Mouse (Mus musculus) spleen, postnatal 4 days (tissue): ENCODE results near the gene Gm20075.
"Not testable (repeated sequence)": the region's sequence is repeated elsewhere in the genome, so short reads cannot be mapped to it uniquely, and the experiment has no call there.

Experiments
- DNase-seq, 2 experiments: peaks; one replicate each; pipeline ENCODE4 v3.0.0; 2022; ENCODE audit warnings: low spot score in 2 of 2

The Gm20075 gene

DNA sequence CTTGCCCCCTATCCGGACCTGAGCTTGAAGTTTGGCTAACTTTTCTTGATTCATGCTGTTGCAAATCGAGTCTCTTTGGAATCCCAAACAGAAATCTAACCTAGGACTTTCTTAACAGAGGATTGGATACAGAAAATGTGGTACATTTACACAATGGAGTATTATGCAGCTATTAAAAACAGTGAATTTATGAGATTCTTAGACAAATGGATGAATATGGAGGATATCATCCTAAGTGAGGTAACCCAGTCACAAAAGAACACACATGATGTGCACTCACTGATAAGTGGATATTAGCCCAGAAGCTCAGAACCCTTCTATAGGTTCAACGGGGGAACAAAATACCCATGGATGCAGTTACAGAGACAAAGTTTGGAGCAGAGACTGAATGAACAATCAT lies at the start of gene Gm20075:
Gene Gm20075, minus strand, starts transcription at position 101 of the 400 bp plus-strand sequence.
- not testable (repeated sequence) for DNase-seq

DNA sequence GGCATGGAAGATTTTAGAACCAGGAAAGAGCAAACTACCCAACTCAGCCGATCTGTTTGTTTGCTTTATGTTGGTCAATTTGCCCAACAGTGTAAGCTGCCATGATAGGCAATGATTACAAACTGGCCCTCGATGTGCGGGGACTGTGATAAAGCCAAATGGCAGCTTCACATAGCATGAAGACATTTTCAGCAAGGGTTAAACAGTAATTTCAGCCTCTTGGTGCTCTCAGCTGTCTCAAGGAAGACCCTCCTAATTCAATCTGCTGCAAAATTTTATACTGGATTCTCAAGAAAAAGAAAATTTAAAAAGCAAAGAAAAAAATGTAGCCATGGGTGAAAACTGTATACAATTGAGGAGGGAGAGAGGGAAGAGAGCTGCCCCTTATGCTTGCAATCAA lies 47.9 kb upstream of the Gm20075 start:
- DNase-seq = no peak

DNA sequence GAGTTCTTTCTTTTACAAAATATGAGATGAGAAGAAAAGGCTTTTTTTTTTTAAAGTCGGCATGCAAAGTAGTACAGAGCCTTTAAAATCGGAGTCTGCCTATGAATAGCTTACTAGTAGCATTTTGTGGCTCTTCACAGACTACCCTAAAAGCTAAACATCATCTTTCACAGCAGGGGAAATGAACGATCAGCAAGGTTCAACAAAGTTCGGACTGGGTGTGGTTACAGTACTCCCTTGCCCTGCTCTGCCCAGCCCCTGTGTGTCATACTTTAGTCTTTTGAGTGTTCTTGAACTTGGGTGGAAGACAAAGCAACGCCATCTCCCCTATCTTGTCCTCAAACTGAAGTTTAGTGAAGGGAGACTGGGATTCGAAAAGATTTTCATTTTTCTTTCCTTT lies 45.5 kb upstream of the Gm20075 start:
- DNase-seq = no peak

DNA sequence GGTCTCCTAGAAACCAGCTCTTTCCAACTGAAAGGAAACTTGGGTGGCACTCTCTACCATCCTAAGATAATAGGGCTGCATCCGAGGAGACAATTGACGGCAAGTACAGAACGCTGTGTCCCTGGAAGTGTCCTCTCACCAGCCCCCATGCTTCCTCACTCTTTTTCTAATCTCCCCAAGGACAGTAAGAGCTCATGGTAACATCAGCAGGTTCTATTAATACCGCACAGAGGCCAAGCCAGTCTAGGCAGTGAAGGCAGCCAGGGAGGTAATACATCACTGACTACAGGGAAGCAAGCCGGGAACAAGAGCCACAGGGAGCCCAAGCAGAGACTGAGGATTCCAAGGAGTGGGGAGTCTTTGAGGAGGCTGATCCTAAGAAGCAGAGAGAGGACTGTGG lies 43.8 kb upstream of the Gm20075 start:
- no peak for DNase-seq

DNA sequence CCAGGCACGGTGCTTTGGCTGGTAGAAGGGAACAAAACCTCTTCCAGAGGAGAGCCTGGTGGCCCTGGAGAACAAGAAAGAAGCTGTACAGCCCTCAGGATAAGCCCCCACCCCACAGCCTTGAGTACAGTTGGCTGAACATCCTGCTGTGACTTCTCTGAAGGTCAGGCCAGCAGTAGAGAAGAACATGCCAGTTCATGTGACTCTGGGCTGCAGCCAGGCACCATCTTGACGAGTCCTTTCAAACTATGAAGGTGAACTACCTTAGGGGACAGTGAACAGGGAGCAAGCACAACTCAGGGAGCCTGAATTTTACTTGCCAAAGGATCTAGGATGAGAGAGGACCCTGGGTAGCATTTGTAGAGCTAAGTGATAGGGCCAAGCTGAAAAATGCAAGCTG lies 31.5 kb upstream of the Gm20075 start:
- DNase-seq = no peak

DNA sequence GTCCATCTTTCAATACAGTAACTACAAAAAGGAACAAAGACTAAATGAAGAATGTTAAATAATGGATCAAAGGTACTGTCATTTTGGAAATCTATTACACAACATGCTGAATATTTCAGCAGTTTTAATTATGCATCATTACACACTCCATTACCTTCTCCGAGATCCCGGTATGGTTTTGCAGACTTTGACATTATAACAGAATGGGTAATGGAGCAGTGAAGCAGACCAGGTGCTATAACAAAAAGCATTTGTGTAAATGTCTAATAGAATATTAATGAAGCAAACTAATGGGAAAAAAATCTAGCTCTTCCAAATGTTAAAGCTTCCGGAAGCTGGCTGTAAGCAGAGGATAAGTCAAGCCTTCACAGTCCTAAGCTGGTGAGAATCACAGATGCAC lies 29.6 kb upstream of the Gm20075 start:
- DNase-seq = no peak

DNA sequence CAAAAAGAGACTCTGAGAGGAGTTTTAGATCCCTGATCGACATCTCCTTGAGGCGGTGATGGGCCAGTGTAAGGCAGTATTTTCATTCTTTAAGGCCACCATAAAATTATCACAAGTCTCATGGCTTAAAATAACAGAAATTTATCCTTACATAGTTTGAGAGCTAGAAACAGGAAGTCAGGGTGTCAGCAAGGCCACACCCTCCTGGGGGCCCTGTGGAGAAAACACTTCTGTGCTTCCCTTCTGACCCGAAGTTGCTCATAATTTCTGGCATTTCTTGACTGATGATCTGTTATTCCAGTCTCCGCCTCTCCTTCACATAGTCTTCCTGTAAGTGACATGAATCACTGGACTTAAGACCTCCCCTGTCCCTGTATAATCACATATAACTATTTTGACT lies 25.2 kb upstream of the Gm20075 start:
- no peak for DNase-seq

DNA sequence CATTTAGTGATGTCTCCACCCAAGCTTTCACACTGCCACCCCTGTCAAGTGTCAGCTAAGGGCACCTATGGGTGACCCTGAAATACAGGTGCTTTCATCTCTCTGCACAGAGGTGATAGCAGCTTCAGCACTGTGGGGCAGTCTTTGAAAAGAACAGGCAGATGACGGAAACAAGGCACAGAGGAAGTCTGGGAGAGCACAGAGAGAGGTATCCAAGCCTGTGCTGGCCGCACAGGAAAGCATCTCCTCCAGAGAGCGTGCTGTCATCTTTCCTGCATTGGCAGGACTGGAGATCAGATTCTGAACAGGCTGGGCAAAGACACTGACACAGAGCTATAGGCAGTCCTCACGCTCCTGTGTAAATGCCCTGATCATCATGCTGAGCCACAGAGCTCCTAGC lies 9.8 kb upstream of the Gm20075 start:
- DNase-seq = no peak

DNA sequence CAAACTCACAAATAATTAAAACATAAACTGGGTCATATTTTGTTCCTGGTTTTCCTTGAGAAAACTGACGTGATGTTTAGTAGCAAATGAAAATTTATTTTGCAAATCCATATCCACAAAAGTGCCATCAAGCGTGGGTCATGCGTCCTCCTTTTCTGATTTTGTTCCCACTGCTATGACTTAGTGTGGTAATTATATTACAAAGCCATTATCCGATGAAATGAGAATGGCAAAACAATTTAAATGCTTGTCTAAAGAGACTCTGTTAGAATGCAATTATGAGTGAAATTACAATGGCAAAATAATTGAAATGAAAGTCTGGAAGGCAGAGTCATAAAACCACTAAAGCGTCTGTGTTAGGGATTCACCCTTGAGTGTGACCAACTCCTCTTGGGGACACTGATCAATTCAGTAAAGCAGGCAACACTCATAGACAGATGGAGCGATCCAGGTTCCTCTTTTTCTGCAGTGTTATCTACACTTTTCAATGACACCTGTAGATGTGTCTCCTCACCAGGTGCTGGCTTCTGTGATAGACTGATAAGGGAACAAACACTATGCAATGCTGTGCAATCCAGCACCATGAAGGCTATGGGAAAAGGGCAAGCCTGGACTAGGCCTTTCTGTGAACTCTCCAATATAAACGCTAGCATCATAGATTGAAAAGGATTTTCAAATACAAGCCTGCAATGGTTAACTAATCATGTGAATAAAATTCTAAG lies 4.6 kb upstream of the Gm20075 start:
- DNase-seq = no peak

DNA sequence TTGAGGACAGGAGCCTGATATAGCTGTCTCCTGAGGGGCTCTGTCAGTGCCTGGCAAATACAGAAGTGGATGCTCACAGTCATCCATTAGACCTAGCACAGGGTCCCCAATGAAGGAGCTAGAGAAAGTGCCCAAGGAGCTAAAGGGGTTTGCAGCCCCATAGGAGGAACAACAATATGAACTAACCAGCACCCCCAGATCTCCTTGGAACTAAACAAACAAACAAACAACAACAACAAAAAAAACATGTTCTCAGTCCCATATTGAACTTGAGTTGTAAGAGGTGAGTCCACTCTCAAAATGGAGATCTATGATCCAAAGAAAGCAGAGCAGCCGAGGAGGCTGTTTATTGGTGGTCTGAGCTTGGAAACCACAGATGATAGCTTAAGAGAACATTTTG lies 578 bp upstream of the Gm20075 start, which contains the start of gene Gm17190:
Gene Gm17190, plus strand, starts transcription at position 301 of the 400 bp plus-strand sequence.
- not testable (repeated sequence) for DNase-seq

DNA sequence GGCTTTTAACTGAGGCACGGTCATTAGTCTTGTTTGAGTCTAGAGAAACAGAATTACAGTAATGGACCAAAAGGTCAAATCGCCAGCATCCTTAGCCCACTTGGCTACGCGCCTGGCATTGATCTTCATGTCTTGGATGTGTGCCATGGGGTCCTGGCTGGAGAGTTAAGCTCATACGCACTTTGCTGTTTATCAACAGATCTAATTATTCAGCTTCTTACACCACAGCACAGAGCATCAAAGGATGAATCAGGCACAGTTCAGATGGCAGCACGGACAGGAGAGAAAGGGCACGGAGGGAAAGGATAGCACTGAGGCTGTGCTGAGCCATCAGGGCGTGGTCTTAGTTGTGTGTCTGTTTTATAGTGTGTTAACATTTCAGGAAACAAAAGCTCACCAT lies 7.6 kb downstream of the Gm20075 start:
- DNase-seq = no peak

DNA sequence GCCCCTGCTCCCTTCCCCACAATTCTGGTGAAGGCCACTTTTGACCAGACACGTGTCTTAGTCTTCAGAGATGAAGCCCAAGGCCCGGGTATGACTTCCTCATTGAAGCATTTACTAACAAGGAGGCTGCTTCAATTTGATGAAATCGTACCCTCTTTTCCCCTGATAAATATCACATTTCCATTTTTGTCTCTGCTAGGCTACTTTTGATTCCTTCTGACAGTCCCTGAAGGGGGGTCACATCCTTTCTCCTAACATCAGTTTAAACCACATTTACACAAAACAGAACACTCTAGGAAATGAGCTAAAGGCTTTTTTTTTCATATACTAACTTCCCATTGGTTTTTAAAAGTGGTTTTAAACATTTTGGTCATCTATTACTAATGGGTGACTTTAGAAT lies 28.4 kb downstream of the Gm20075 start:
- DNase-seq = no peak

DNA sequence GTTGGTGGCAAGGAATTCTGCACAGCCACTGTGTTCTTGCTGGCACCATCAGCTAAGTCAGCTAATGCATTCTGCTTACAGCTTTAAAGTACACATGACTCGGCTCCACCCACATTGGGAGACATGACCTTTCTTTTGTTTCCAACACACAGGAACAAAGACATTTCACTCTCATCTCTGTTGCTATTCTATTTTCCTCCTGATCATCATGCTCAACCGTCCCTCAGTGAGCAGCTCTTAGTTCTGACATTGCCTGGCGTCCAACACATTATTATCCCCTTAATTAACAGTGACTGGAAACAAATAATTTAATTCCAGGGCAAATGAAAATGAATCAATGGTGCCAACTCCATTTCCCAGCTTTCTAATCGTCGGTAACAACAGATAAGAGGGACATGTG lies 35.8 kb downstream of the Gm20075 start:
- no peak for DNase-seq

DNA sequence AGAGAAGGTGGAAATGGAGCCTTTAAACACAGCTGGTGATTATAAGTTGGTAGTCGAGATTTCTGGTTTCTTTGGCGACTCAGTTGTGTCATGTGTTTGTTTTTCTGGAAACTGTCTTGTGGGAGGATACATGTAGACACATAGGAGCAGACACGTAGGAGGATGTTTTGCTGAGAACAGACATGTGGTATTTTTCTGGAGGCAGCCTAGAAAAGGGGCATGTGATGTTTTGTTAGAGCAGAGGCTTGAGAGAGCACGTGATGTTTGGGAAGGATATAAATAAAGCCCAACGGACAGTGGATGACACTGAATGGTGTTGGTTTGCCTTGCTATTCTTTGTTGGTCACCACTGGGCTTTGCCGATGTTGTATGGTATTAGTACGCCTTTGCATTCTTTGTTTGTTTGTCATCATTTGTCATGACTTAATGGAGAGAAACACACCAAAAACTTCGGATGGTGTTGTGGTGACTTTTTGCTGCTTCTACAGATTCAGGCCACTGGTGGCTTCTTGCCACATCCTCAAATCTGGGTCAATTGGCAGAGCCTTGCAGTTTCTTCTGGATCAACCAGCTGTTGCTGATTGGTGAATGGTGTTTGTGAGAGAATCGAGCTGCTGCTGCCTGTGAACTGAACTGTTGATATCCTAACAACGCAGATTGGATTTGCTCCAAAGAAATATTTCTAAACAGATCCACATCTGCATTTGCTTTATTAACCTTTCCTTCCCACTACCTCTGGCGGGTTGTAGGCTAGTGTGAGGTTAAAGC lies 40.7 kb downstream of the Gm20075 start:
- DNase-seq = no peak

DNA sequence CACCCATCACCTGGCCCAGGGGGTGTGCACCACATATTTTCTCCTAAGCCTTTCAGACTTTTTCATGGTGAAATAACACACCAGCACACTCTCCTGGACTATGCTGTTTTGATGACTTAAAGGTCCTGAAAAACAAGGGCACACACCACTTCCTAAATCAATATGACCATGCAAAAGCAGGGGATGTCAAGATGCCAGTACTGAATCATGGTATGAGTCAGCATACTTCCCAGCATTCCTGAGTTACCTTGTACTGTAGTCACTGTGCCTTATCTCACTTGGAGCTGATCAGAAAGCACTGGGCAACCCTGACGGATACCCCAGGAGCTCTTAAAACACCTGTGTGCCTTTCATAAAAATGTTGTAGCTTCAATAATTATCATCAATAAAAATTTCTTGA lies 41.6 kb downstream of the Gm20075 start:
- no peak for DNase-seq

DNA sequence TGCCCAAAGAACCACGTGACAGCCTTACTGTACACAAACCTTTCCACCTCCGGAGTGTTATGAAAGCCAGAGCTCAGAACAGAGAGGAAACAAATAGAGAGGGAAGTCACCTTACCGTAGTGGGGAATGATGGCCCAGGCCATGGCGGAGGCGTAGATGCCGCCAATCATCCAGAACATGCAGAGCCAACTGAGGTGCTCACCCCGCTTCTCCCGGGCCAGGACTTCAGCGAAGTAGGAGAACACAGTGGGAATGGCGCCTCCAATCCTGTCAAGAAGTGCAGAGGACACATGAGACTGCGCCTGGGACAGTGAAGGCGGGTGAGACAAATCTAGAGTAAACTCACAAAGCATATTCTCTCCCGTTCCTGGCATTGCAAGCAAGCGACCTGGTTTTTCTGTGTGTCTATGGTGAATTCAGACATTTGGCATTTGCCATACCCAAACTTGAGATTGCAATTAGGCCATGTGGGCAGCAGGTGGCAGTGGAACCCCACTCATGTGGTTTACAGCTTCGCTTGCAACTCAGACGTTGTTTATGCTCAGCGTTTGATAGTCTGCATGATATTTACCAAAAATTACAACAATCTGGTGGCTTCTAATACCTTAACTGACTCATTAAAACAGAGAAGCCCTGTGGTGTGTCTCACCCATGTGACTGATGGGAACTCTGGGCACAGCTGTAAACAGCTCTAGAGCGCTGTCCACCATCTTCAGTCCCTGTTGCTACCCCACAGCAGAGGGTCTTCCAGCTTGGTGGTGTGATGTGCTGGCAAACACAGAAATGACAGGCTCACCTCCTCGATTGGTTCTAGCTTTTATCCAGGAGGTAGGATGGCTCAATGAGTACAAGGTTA lies 50.6 kb downstream of the Gm20075 start:
- DNase-seq = peak; percentile 23 to 68
